Mouse (Mus musculus): ENCODE measurements around the gene Ccdc103. TPM values are rescaled to one million over a fixed set of nuclear protein-coding genes. Genes with fewer than 3 reads are reported as not detected.

Ccdc103 gene
- polyA plus RNA-seq, 1 experiment from 2014 or later = 2.2 TPM

DNA sequence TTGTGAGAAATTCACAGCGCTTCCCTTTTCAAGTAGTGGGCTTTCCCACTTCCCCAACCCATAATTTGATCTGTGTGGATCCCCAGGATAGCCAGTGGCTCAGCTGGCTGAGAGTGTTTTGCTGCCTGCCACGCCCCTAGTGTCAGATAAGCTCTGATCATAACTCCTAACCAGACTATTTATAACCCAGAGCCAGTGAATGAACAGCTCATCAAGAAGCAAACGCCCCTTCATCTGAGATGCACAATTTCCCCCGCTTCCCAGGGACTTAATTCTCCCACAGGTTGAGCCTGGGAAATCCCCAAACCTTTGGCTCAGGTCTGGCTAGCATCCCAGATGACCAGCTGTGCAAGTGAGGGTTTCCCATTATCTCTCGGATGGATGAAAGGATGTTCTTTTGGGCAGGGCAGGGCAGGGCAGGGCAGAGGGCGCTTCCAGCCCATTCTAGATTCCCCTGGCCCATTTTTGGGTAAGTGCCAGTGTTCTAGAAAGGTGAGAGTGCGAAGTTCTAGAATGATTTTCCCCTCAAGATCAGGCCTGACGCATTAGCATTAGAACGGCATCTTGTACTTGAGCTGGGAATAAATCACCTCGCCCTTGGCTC lies 3.7 kb downstream of the Ccdc103 start, which contains the start of gene Fam187a:
Gene Fam187a (plus strand): TSS at position 554 of the 604 bp plus-strand sequence.
- H3K27me3 ChIP-seq (replicated peaks; ENCODE audit: control insufficient read depth, insufficient read depth, low read length) = 0 out of 2 replicates have a peak, but pooled peaks cover 3% of the 10 kb centered on the region
- 56% methylated on average over 10 of the region's 10 CpGs for WGBS
- H3K9me3 ChIP-seq (ENCODE audit: control insufficient read depth, low read length) = no peaks in the 10 kb centered on the region
- no peak within 1 kb of the TSS for H3K27ac ChIP-seq (ENCODE audit: low read length)
- no peak within 1 kb of the TSS for H3K4me2 ChIP-seq (ENCODE audit: low read length)
- H3K4me1 ChIP-seq (replicated peaks; ENCODE audit: control insufficient read depth, insufficient read depth, low read length) = peaks cover 13% of the 10 kb centered on the region
- no peak within 1 kb of the TSS for H3K9ac ChIP-seq (replicated peaks; ENCODE audit: low read depth, low read length)
- H3K4me3 ChIP-seq (replicated peaks; ENCODE audit: low read length) = no peak within 1 kb of the TSS
- ATAC-seq = no peak
- no peaks in the 10 kb centered on the region for H3K36me3 ChIP-seq (ENCODE audit: control insufficient read depth, insufficient read depth)

DNA sequence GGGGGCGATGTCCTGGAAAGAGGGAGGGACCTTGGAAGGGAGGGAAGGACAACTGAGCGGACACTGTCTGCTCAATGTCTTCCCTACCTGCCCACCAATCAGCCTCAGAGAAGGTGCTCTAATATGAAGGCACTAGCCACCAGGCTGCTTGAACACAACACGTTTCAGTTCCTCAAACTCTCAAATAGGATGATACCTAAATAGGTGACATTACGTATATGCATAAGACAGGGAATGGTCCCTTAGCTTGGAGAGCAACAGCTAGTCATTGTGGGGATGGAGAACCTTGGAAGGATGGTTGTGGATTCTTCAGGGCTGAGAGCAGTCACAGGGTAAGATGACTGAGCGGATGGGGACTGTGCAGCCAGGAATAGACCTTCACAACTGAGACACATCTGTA lies 6.4 kb downstream of the Ccdc103 start:
- Histone ChIP-seq H3K36me3 (ENCODE audit: control insufficient read depth, insufficient read depth) (no peaks in the 10 kb centered on the region), H3K27me3 (replicated peaks; ENCODE audit: control insufficient read depth, insufficient read depth, low read length) (0 out of 2 replicates have a peak, but pooled peaks cover 6% of the 10 kb centered on the region), H3K4me2 (ENCODE audit: low read length) (no peak overlapping the region), H3K4me1 (replicated peaks; ENCODE audit: control insufficient read depth, insufficient read depth, low read length) (peaks cover 3% of the 10 kb centered on the region), H3K27ac (ENCODE audit: low read length) (no peak overlapping the region), H3K4me3 (replicated peaks; ENCODE audit: low read length) (no peak overlapping the region), H3K9ac (replicated peaks; ENCODE audit: low read depth, low read length) (no peak overlapping the region), H3K9me3 (ENCODE audit: control insufficient read depth, low read length) (no peaks in the 10 kb centered on the region)
- ATAC-seq = no peak
- 83% methylated on average over 5 of the region's 5 CpGs for WGBS

DNA sequence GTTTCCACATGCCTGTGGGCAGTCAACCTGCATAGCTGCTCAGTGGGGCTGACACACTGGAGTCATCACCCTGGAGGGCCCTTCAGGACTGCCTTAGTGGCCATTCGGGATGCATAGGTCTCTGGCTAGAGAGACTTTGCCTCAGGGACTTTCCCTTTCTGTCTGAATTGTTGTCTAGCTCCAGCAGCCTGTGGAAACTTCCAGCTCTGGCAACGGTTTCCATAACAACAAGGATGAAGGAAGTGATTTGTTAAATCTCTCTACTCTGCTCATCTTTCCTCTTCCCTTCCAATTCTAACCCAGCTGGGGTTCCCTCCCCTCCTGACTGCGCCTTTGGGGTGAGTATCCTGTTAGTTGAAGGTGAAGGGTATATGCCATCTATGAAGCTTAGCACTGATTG lies 7.1 kb downstream of the Ccdc103 start:
- Histone ChIP-seq H3K36me3 (ENCODE audit: control insufficient read depth, insufficient read depth) (no peaks in the 10 kb centered on the region), H3K27ac (ENCODE audit: low read length) (no peak overlapping the region), H3K27me3 (replicated peaks; ENCODE audit: control insufficient read depth, insufficient read depth, low read length) (peaks cover 6% of the 10 kb centered on the region; the same call in 1 of the 2 replicates), H3K4me3 (replicated peaks; ENCODE audit: low read length) (no peak overlapping the region), H3K4me1 (replicated peaks; ENCODE audit: control insufficient read depth, insufficient read depth, low read length) (peaks cover 6% of the 10 kb centered on the region), H3K9me3 (ENCODE audit: control insufficient read depth, low read length) (no peaks in the 10 kb centered on the region), H3K9ac (replicated peaks; ENCODE audit: low read depth, low read length) (no peak overlapping the region), H3K4me2 (ENCODE audit: low read length) (no peak overlapping the region)
- WGBS = 62% methylated on average over 3 of the region's 3 CpGs
- ATAC-seq = no peak

DNA sequence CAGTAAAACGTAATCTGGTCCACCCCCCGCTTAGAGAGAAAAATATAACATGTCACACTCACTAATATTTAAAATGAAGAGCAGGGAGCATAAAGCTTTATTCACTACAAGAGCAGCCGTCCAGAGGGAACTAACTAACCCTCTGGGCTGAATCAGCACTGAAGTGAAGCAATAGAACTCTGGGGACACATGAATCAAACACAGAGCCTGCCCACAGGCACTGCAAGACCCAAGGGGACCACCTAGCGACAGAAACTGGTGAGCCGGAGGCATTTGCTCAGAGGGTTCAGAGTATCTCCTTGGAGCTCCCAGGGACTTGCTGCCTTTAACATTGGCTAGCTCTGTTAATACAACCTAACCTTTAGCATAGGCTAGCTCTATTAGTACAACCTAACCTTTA lies 9.1 kb downstream of the Ccdc103 start:
- 72% methylated on average over 5 of the region's 5 CpGs for WGBS
- H3K4me2 ChIP-seq (ENCODE audit: low read length) = no peak overlapping the region
- no peak overlapping the region for H3K9ac ChIP-seq (replicated peaks; ENCODE audit: low read depth, low read length)
- H3K9me3 ChIP-seq (ENCODE audit: control insufficient read depth, low read length) = no peaks in the 10 kb centered on the region
- ATAC-seq = no peak
- peaks cover 8% of the 10 kb centered on the region for H3K4me1 ChIP-seq (replicated peaks; ENCODE audit: control insufficient read depth, insufficient read depth, low read length)
- no peak overlapping the region for H3K27ac ChIP-seq (ENCODE audit: low read length)
- peaks cover 10% of the 10 kb centered on the region for H3K27me3 ChIP-seq (replicated peaks; ENCODE audit: control insufficient read depth, insufficient read depth, low read length)
- no peak overlapping the region for H3K4me3 ChIP-seq (replicated peaks; ENCODE audit: low read length)
- no peaks in the 10 kb centered on the region for H3K36me3 ChIP-seq (ENCODE audit: control insufficient read depth, insufficient read depth)

DNA sequence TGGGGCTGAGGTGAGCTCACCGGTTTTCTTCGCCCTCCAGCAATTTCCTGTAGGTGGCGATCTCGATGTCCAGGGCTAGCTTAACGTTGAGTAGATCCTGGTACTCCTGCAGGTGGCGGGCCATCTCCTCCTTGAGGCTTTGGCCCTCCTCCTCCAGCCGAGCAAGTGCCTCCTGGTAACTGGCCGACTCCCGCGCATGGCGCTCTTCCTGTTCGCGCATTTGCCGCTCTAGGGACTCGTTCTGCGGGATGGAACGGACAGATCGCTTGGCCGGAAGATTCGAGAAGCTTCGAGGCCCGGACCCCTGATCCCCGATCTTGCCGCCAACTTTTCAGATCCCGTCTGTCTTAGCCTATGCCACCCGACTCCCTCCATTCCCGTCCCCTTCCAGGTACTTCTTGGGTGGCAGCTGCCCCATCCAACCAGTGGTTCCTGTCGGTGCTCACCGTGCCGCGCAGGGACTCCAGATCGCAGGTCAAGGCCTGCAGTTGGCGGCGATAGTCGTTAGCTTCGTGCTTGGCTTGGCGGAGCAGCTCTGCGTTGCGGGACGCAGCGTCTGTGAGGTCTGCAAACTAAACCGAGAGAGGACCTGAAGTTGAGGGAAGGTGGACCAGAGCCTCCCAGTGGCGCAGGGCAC lies 12.1 kb downstream of the Ccdc103 start:
- no peak for ATAC-seq
- 3% methylated on average over 43 of the region's 43 CpGs for WGBS
- Histone ChIP-seq H3K36me3 (ENCODE audit: control insufficient read depth, insufficient read depth) (no peaks in the 10 kb centered on the region), H3K9me3 (ENCODE audit: control insufficient read depth, low read length) (no peaks in the 10 kb centered on the region), H3K9ac (replicated peaks; ENCODE audit: low read depth, low read length) (peak overlapping the region; percentile 16; the same call in 1 of the 2 replicates), H3K4me3 (replicated peaks; ENCODE audit: low read length) (peak overlapping the region; percentile 19; the same call in 1 of the 2 replicates), H3K27me3 (replicated peaks; ENCODE audit: control insufficient read depth, insufficient read depth, low read length) (peaks cover 10% of the 10 kb centered on the region), H3K27ac (ENCODE audit: low read length) (no peak overlapping the region), H3K4me2 (ENCODE audit: low read length) (peak overlapping the region; percentile 34), H3K4me1 (replicated peaks; ENCODE audit: control insufficient read depth, insufficient read depth, low read length) (peaks cover 7% of the 10 kb centered on the region)

DNA sequence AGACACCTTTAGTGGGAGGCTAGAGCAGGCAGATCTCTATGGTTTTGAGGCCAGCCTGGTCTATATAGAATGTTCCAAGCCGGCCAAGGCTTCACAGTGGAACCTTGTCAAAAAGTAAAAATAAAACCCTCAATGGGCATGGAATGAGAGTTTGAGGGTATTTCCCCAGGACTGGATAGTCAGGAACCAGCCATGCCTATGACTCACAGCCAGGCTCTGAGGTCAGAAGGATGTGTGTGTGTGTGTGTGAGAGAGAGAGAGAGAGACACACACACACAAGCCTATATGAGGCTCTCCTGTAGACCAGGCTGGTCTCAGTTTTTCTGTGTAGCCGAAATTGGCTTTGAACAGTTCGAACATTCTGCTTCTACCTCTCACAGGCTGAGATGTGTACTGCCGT lies 13.7 kb downstream of the Ccdc103 start:
- Histone ChIP-seq H3K27me3 (replicated peaks; ENCODE audit: control insufficient read depth, insufficient read depth, low read length) (peaks cover 7% of the 10 kb centered on the region), H3K4me3 (replicated peaks; ENCODE audit: low read length) (no peak overlapping the region), H3K9me3 (ENCODE audit: control insufficient read depth, low read length) (no peaks in the 10 kb centered on the region), H3K36me3 (ENCODE audit: control insufficient read depth, insufficient read depth) (no peaks in the 10 kb centered on the region), H3K4me2 (ENCODE audit: low read length) (no peak overlapping the region), H3K4me1 (replicated peaks; ENCODE audit: control insufficient read depth, insufficient read depth, low read length) (peaks cover 11% of the 10 kb centered on the region), H3K9ac (replicated peaks; ENCODE audit: low read depth, low read length) (no peak overlapping the region), H3K27ac (ENCODE audit: low read length) (no peak overlapping the region)
- ATAC-seq = no peak
- 87% methylated on average over 4 of the region's 4 CpGs for WGBS

DNA sequence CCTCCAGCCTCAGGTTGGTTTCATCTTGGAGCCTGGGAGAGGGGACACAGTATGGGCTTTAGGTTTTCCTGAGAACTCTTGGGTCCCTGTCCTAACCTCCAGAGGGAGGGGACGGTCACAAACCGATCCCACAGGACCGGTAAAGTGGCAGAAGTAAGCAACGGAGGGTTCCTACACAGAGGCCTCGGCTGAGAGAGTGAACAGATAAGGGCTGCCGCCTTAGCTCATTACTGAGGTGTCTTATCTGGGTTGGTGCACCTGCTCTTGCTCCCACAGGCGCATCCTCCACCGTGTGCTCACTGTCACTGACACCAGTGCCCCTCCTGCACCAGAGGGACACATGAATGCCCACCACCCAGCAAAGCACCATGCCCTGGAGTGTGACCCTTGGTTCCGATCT lies 14.8 kb downstream of the Ccdc103 start:
- Histone ChIP-seq H3K9ac (replicated peaks; ENCODE audit: low read depth, low read length) (no peak overlapping the region), H3K4me2 (ENCODE audit: low read length) (no peak overlapping the region), H3K27me3 (replicated peaks; ENCODE audit: control insufficient read depth, insufficient read depth, low read length) (peaks cover 7% of the 10 kb centered on the region), H3K9me3 (ENCODE audit: control insufficient read depth, low read length) (no peaks in the 10 kb centered on the region), H3K4me1 (replicated peaks; ENCODE audit: control insufficient read depth, insufficient read depth, low read length) (peaks cover 11% of the 10 kb centered on the region), H3K36me3 (ENCODE audit: control insufficient read depth, insufficient read depth) (no peaks in the 10 kb centered on the region), H3K27ac (ENCODE audit: low read length) (no peak overlapping the region), H3K4me3 (replicated peaks; ENCODE audit: low read length) (no peak overlapping the region)
- no peak for ATAC-seq
- WGBS = 86% methylated on average over 9 of the region's 9 CpGs

DNA sequence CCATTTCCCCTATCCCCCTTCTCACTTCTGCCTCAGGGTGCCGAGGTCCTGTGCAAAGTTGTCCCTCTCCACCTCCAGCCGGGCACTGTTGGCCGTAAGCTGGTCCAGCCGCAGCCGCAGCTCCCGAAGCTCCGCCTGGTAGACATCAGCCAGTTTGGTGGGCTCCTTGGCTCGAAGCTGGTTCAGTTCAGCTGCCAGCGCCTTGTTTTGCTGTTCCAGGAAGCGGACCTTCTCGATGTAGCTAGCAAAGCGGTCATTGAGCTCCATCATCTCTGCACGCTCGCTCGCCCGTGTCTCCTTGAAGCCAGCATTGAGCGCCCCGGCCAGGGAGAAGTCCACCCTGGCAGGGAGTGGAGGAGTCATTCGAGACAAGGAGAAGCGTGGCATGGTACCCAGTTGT lies 15.6 kb downstream of the Ccdc103 start:
- Histone ChIP-seq H3K27ac (ENCODE audit: low read length) (no peak overlapping the region), H3K4me3 (replicated peaks; ENCODE audit: low read length) (no peak overlapping the region), H3K4me2 (ENCODE audit: low read length) (no peak overlapping the region), H3K9ac (replicated peaks; ENCODE audit: low read depth, low read length) (no peak overlapping the region), H3K27me3 (replicated peaks; ENCODE audit: control insufficient read depth, insufficient read depth, low read length) (peaks cover 7% of the 10 kb centered on the region), H3K36me3 (ENCODE audit: control insufficient read depth, insufficient read depth) (no peaks in the 10 kb centered on the region), H3K9me3 (ENCODE audit: control insufficient read depth, low read length) (no peaks in the 10 kb centered on the region), H3K4me1 (replicated peaks; ENCODE audit: control insufficient read depth, insufficient read depth, low read length) (peaks cover 14% of the 10 kb centered on the region)
- 74% methylated on average over 20 of the region's 20 CpGs for WGBS
- ATAC-seq = no peak

DNA sequence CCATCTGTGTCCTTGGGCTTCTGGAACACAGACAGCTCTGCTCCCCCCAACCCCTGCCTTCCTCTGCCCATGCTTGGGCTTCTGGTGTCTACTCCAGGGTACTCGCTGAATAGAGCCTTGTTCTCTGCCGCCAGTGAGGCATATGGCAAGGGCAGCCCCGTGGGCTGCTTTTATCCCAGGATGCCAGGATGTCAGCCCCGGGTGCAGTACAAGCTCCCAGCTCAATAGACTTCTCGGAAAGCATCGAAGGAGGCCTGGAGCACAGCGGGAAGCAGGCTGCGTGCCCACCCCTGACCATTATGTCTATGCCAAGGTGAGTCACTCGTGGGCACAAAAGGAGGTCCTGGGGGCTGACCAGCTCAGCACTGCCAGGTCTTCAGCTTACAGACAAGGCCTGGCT lies 17.4 kb downstream of the Ccdc103 start:
- Histone ChIP-seq H3K9ac (replicated peaks; ENCODE audit: low read depth, low read length) (0 out of 2 replicates have a peak overlapping the region, but pooled peaks have one; percentile 15), H3K27ac (ENCODE audit: low read length) (no peak overlapping the region; the same call in 1 of the 2 replicates), H3K36me3 (ENCODE audit: control insufficient read depth, insufficient read depth) (no peaks in the 10 kb centered on the region), H3K9me3 (ENCODE audit: control insufficient read depth, low read length) (no peaks in the 10 kb centered on the region), H3K4me2 (ENCODE audit: low read length) (no peak overlapping the region), H3K27me3 (replicated peaks; ENCODE audit: control insufficient read depth, insufficient read depth, low read length) (peaks cover 4% of the 10 kb centered on the region), H3K4me1 (replicated peaks; ENCODE audit: control insufficient read depth, insufficient read depth, low read length) (peaks cover 8% of the 10 kb centered on the region; the same call in 1 of the 2 replicates), H3K4me3 (replicated peaks; ENCODE audit: low read length) (no peak overlapping the region)
- ATAC-seq = peak; percentile 90
- WGBS = 40% methylated on average over 9 of the region's 9 CpGs

All from forebrain, embryonic 16.5 days (tissue).